Mouse (Mus musculus) midbrain, embryonic 10.5 days (tissue): ENCODE data around the gene Eif3l. TPM values are rescaled to one million over a fixed set of nuclear protein-coding genes. Genes with fewer than 3 reads are reported as not detected.

ENCODE experiments used
- DNase-seq: peaks from one replicate; pipeline ENCODE4 v3.0.0-alpha.2; 2017; ENCODE audit warnings: low spot score
- H3K27ac ChIP-seq: fragments of 300-500 bp; sonication (generic); replicated peaks from 2 replicates; pipeline ENCODE4 v1.5.1; 2016; ENCODE audit warnings: mild to moderate bottlenecking
- H3K27me3 ChIP-seq: fragments of 300-500 bp; sonication (generic); 2 replicates; pipeline ENCODE4 v1.6.1; 2016; ENCODE audit warnings: low read depth, mild to moderate bottlenecking; ENCODE audit not compliant: poor library complexity, severe bottlenecking
- H3K36me3 ChIP-seq: fragments of 300-500 bp; sonication (generic); 2 replicates; pipeline ENCODE4 v1.6.1; 2016; ENCODE audit warnings: mild to moderate bottlenecking, moderate library complexity
- H3K4me1 ChIP-seq: fragments of 300-500 bp; sonication (generic); 2 replicates; pipeline ENCODE4 v1.6.1; 2016
- H3K4me3 ChIP-seq: fragments of 300-500 bp; sonication (generic); 2 replicates; pipeline ENCODE4 v1.5.1; 2016; ENCODE audit warnings: mild to moderate bottlenecking, moderate library complexity
- H3K9me3 ChIP-seq: fragments of 300-500 bp; sonication (generic); replicated peaks from 2 replicates; pipeline ENCODE4 v1.6.1; 2016; ENCODE audit warnings: mild to moderate bottlenecking
- WGBS: fragments of 180-500 bp; shearing (Covaris S2); methylation state at CpG from one replicate; pipeline ENCODE4 v1.1.7; 2016; 5-methylcytosine and 5-hydroxymethylcytosine counted together
- polyA plus RNA-seq: library from polyadenylated mRNA; unstranded; fragments of >200 nt; fragmentation: Nextera tagmentation; extraction: Ambion mirVana; gene quantifications from 2 replicates; pipeline ENCODE4 v1.2.1, GENCODE M21; 2016

The Eif3l gene
- polyA plus RNA-seq, 1 experiment from 2014 or later: 273 TPM

DNA sequence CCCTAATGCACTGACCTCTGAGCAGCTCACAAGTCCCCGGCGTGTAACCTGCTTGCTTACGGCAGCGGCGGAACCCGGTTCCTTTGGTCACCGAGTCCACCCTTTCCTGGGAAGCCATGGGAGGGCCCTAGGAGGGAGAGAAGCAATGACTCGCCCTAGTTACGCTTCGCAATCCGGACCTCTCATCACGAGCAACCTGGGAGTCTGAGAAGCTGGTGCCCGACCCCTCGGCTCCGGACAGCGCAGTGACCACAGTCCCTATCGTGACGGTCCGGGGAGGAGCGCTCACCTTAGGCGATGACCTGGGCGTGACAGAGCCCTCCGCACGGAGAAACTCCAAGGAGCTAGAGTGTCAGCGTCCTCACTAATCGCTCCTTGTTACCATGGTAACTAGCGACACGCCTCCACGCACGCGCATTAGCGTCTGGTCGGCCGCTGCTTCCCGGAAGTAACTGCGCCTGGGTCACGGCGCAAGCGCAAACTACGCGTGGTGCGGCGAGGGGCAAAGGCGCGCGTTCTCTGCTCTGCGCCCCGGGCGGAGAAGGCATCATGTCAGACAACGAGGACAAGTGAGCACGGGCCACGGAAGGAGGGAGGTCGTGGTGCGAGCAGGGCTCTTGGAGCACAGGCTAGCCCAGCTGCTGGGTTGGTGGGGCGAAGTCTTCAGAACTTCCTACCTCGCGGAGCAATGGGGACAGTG, 66.0 kb downstream of the Eif3l start, which contains the start of the genes Polr2f and 1700088E04Rik:
Polr2f (plus strand) TSS at position 144 of the 700 bp plus-strand sequence.
1700088E04Rik (minus strand) TSS at position 388 of the 700 bp plus-strand sequence.
- H3K27ac ChIP-seq: peak within 1 kb of the TSS; percentile 87
- H3K4me1 ChIP-seq: peaks cover 23% of the 10 kb centered on the region
- H3K36me3 ChIP-seq: peaks cover 28% of the 10 kb centered on the region
- peaks cover 8% of the 10 kb centered on the region; the same call in 1 of the 2 replicates for H3K27me3 ChIP-seq
- DNase-seq: peak; percentile 96
- peak within 1 kb of the TSS; percentile 90 for H3K4me3 ChIP-seq
- H3K9me3 ChIP-seq: no peaks in the 10 kb centered on the region
- WGBS: under 1% methylated on average over 57 of the region's 57 CpGs

DNA sequence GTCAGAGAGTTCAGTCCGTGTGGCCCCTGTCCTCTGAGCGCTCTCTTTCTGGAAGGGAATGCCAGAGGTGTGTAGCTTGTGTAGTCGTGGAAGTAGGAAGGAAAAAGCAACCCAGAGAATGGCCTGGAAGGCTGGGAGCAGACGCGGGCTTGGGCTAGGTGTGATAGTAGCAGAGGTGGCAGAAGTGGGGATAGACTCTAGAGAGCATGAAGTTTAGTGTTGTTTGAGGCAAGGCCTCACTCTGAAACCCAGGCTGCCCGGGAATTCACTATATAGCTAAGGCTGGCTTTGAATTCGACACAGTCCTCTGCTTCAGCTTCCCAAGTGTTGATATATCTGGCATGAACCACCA, 66.6 kb downstream of the Eif3l start:
- WGBS: under 1% methylated on average over 7 of the region's 7 CpGs
- peak overlapping the region; percentile 87 for H3K27ac ChIP-seq

DNA sequence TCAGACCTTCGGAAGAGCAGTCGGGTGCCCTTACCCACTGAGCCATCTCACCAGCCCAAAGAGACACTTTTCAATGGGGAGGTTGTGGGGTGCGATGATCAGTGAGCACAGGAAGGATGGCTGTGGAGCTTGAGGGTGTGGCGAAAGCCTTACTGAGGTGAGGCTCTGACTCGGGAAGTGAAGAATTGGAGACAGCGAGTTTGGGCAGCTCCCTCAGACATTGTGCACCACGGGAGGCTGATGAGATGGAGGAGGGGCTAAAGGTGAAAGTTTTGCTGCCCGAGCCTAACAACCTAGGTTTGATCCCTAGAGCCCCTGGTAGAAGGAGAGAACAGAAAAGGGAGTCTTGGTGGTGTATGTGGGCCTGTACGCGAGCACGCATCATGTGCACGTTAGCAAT, 68.3 kb downstream of the Eif3l start:
- H3K4me1 ChIP-seq: peaks cover 23% of the 10 kb centered on the region

More for the DNA sequence above, 66.6 kb downstream of the Eif3l start:
- no peak for DNase-seq
- Histone ChIP-seq H3K9me3 (no peaks in the 10 kb centered on the region), H3K4me3 (peak overlapping the region; percentile 90), H3K36me3 (peaks cover 33% of the 10 kb centered on the region), H3K4me1 (peaks cover 23% of the 10 kb centered on the region), H3K27me3 (peaks cover 8% of the 10 kb centered on the region; the same call in 1 of the 2 replicates)

More for the DNA sequence above, 68.3 kb downstream of the Eif3l start:
- no peaks in the 10 kb centered on the region for H3K9me3 ChIP-seq
- no peak overlapping the region for H3K27ac ChIP-seq
- H3K4me3 ChIP-seq: no peak overlapping the region
- H3K27me3 ChIP-seq: peaks cover 8% of the 10 kb centered on the region; the same call in 1 of the 2 replicates
- DNase-seq: no peak
- WGBS: 90% methylated on average over 12 of the region's 12 CpGs
- H3K36me3 ChIP-seq: peaks cover 51% of the 10 kb centered on the region

Other genes starting within 250 kb of the Eif3l start
- gene Cdc42ep1, start 232.6 kb upstream of the Eif3l start, polyA plus RNA-seq: 12.9 and 14.3 TPM in 2 replicates
- not detected in 2 replicates for gene Lgals2, start 219.7 kb upstream of the Eif3l start, polyA plus RNA-seq
- gene Gga1, start 198.0 kb upstream of the Eif3l start, polyA plus RNA-seq: 47.1 and 52.8 TPM in 2 replicates
- gene Gm49510, start 175.5 kb upstream of the Eif3l start, polyA plus RNA-seq: 0.12 TPM in 1 of 2 replicates, not detected in the other
- 16.5 and 18.7 TPM in 2 replicates for gene Sh3bp1, start 175.4 kb upstream of the Eif3l start, polyA plus RNA-seq
- gene Pdxp, start 161.3 kb upstream of the Eif3l start, polyA plus RNA-seq: 27.3 and 29.8 TPM in 2 replicates
- gene Lgals1, start 148.5 kb upstream of the Eif3l start, polyA plus RNA-seq: 341 and 392 TPM in 2 replicates
- 62.7 and 71.2 TPM in 2 replicates for gene Nol12, start 140.2 kb upstream of the Eif3l start, polyA plus RNA-seq
- gene Triobp, start 127.5 kb upstream of the Eif3l start, polyA plus RNA-seq: 39.7 and 39.8 TPM in 2 replicates
- gene H1f0, start 46.7 kb upstream of the Eif3l start, polyA plus RNA-seq: 421 and 499 TPM in 2 replicates
- gene Galr3, start 33.3 kb upstream of the Eif3l start, polyA plus RNA-seq: not detected in 2 replicates
- gene Ankrd54, start 12.3 kb upstream of the Eif3l start, polyA plus RNA-seq: 65.1 and 66.6 TPM in 2 replicates
- 5.2 and 7.1 TPM in 2 replicates for gene Micall1, start 33.7 kb downstream of the Eif3l start, polyA plus RNA-seq
- gene Polr2f, start 65.8 kb downstream of the Eif3l start, polyA plus RNA-seq: 344 and 395 TPM in 2 replicates
- 7.8 and 10.0 TPM in 2 replicates for gene 1700088E04Rik, start 66.1 kb downstream of the Eif3l start, polyA plus RNA-seq
- 0.61 and 2.5 TPM in 2 replicates for gene Sox10, start 90.1 kb downstream of the Eif3l start, polyA plus RNA-seq
- 42.1 and 52.2 TPM in 2 replicates for gene Pick1, start 154.0 kb downstream of the Eif3l start, polyA plus RNA-seq
- 0.12 and 0.34 TPM in 2 replicates for gene Gm49486, start 154.2 kb downstream of the Eif3l start, polyA plus RNA-seq
- gene Slc16a8, start 179.6 kb downstream of the Eif3l start, polyA plus RNA-seq: 0.06 and 0.14 TPM in 2 replicates
- 1.1 and 2.4 TPM in 2 replicates for gene Baiap2l2, start 210.4 kb downstream of the Eif3l start, polyA plus RNA-seq